Mouse (Mus musculus) cortical plate, adult 2 months (tissue): ENCODE data around the gene Actn1.

Experiments
- CTCF ChIP-seq: fragments of 200-500 bp; IDR thresholded peaks from 2 replicates; pipeline ENCODE4 v1.5.1; 2011; ENCODE audit warnings: mild to moderate bottlenecking, control low read depth, low read length; ENCODE audit not compliant: insufficient read depth; ENCODE audit errors: extremely low read depth
- POLR2A ChIP-seq: fragments of 200-500 bp; IDR thresholded peaks from 2 replicates; pipeline ENCODE4 v1.6.1; 2011; ENCODE audit warnings: mild to moderate bottlenecking, low read length, control low read depth; ENCODE audit not compliant: insufficient read depth; ENCODE audit errors: extremely low read depth

DNA sequence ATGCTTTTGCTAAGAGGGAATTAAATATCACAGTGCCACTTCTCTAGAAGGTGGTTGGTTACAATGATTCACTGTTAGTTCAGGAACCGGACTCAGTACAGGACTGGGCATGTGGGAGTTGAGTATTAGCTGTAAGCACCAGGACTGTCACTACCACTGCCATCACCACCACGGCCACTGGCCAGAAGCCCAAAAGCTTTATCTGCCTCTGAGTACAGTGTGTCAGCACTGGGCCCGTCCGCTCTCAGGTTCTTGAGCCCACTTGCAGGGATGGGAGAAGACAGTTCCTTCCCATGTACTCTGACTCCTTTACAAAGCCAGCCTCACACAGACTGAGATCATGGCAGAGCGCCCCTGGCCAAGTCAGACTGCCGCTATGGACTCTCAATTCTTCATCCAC is 16.0 kb downstream of the Actn1 start:
- TF ChIP-seq CTCF (no peak), POLR2A (no peak)
